Mouse (Mus musculus) myocyte (in vitro differentiated cells): ENCODE data around the gene Ddc. TPM values are rescaled to one million over a fixed set of nuclear protein-coding genes. Genes with fewer than 3 reads are reported as not detected.

ENCODE experiments used
- H3K27me3 ChIP-seq: one replicate; pipeline ENCODE4 v1.6.1; 2011; ENCODE audit not compliant: control insufficient read depth, insufficient read depth, insufficient read length
- H3K36me3 ChIP-seq: one replicate; pipeline ENCODE4 v1.6.1; 2011; ENCODE audit not compliant: control insufficient read depth, insufficient read depth
- H3K4me2 ChIP-seq: one replicate; pipeline ENCODE4 v1.6.1; 2011; ENCODE audit warnings: low read depth, control low read depth
- H3K4me3 ChIP-seq: one replicate; pipeline ENCODE4 v1.5.1; 2011; ENCODE audit warnings: mild to moderate bottlenecking, control low read depth, moderate library complexity
- H3K79me2 ChIP-seq: one replicate; pipeline ENCODE4 v1.6.1; 2011; ENCODE audit not compliant: control insufficient read depth, insufficient read depth
- H3ac ChIP-seq: one replicate; pipeline ENCODE4 v1.6.1; 2011; ENCODE audit not compliant: control insufficient read depth, insufficient read length
- CEBPB ChIP-seq: IDR thresholded peaks from 2 replicates; pipeline ENCODE4 v1.6.1; 2011; ENCODE audit warnings: mild to moderate bottlenecking, moderate library complexity; ENCODE audit not compliant: poor library complexity, insufficient read depth, severe bottlenecking
- E2F4 ChIP-seq: IDR thresholded peaks from one replicate; pipeline ENCODE4 v1.6.1; 2011; ENCODE audit warnings: mild to moderate bottlenecking, control low read depth, moderate library complexity; ENCODE audit not compliant: insufficient read depth
- MAX ChIP-seq: IDR thresholded peaks from one replicate; pipeline ENCODE4 v1.6.1; 2011; ENCODE audit warnings: low read depth, mild to moderate bottlenecking, control low read depth
- MYOD1 ChIP-seq, 3 experiments: IDR thresholded peaks; one replicate each; pipeline ENCODE4 v1.6.1; 2011; ENCODE audit warnings: control low read depth in 2 of 3, low read depth in 2 of 3, mild to moderate bottlenecking in 2 of 3, moderate library complexity in 1 of 3; ENCODE audit not compliant: insufficient read length in 2 of 3, control insufficient read depth in 1 of 3
- MYOG ChIP-seq, 3 experiments: IDR thresholded peaks; one replicate each; pipeline ENCODE4 v1.6.1; 2011; ENCODE audit warnings: control low read depth in 2 of 3, low read depth in 2 of 3, mild to moderate bottlenecking in 2 of 3; ENCODE audit not compliant: insufficient read length in 2 of 3, control insufficient read depth in 1 of 3, insufficient read depth in 1 of 3
- POLR2A ChIP-seq: IDR thresholded peaks from one replicate; pipeline ENCODE4 v1.6.1; 2011; ENCODE audit warnings: low read depth, mild to moderate bottlenecking, control low read depth, moderate library complexity; ENCODE audit not compliant: insufficient read length
- POLR2AphosphoS2 ChIP-seq: IDR thresholded peaks from one replicate; pipeline ENCODE4 v1.6.1; 2011; ENCODE audit warnings: low read depth, control low read depth; ENCODE audit not compliant: insufficient read length
- REST ChIP-seq: IDR thresholded peaks from one replicate; pipeline ENCODE4 v1.6.1; 2011; ENCODE audit warnings: mild to moderate bottlenecking, control low read depth, moderate library complexity; ENCODE audit not compliant: insufficient read depth, insufficient read length
- SRF ChIP-seq: IDR thresholded peaks from one replicate; pipeline ENCODE4 v1.6.1; 2011; ENCODE audit warnings: low read depth; ENCODE audit not compliant: control insufficient read depth, insufficient read length
- TCF12 ChIP-seq: IDR thresholded peaks from one replicate; pipeline ENCODE4 v1.6.1; 2011; ENCODE audit warnings: mild to moderate bottlenecking, control low read depth; ENCODE audit not compliant: poor library complexity, insufficient read depth, severe bottlenecking
- TCF3 ChIP-seq: IDR thresholded peaks from one replicate; pipeline ENCODE4 v1.6.1; 2011; ENCODE audit warnings: low read depth, control low read depth; ENCODE audit not compliant: insufficient read length
- USF1 ChIP-seq: IDR thresholded peaks from one replicate; pipeline ENCODE4 v1.6.1; 2011; ENCODE audit warnings: low read depth, mild to moderate bottlenecking, control low read depth, moderate library complexity
- polyA plus RNA-seq: library from polyadenylated mRNA; unstranded; fragments of >200 nt; fragmentation: generic; extraction: Trizol; gene quantifications from one replicate; pipeline ENCODE4 v1.2.1, GENCODE M21; 2012; ENCODE audit warnings: missing spikeins

Ddc gene
- polyA plus RNA-seq, 1 experiment, result 7.5 TPM

GRCm38 (mm10) chr11:11943240-11944081 lies 45.5 kb upstream of the Ddc start:
- no peak overlapping the region for H3K4me3 ChIP-seq
- H3ac ChIP-seq, result no peak overlapping the region
- H3K27me3 ChIP-seq, result no peaks in the 10 kb centered on the region
- H3K79me2 ChIP-seq, result no peaks in the 10 kb centered on the region
- TF ChIP-seq TCF12 (no peak), MAX (no peak), MYOD1 (IDR thresholded peaks at IDR 0.05; ENCODE audit: control insufficient read depth in 1 of 3, insufficient read length in 2 of 3, low read depth in 2 of 3) (no peak), REST (no peak), POLR2AphosphoS2 (no peak), SRF (no peak), E2F4 (no peak), POLR2A (no peak), USF1 (no peak), TCF3 (no peak), MYOG (IDR thresholded peaks at IDR 0.05; ENCODE audit: control insufficient read depth in 1 of 3, insufficient read depth in 1 of 3, insufficient read length in 2 of 3, low read depth in 2 of 3) (no peak), CEBPB (no peak)
- H3K36me3 ChIP-seq, result no peaks in the 10 kb centered on the region
- H3K4me2 ChIP-seq, result no peak overlapping the region

- Histone ChIP-seq H3ac (no peak overlapping the region), H3K4me3 (no peak overlapping the region), H3K79me2 (no peaks in the 10 kb centered on the region), H3K36me3 (no peaks in the 10 kb centered on the region), H3K27me3 (no peaks in the 10 kb centered on the region), H3K4me2 (no peak overlapping the region)
- TF ChIP-seq MYOG (IDR thresholded peaks at IDR 0.05; ENCODE audit: control insufficient read depth in 1 of 3, insufficient read depth in 1 of 3, insufficient read length in 2 of 3, low read depth in 2 of 3) (no peak), CEBPB (no peak), SRF (no peak), POLR2A (no peak), MYOD1 (IDR thresholded peaks at IDR 0.05; ENCODE audit: control insufficient read depth in 1 of 3, insufficient read length in 2 of 3, low read depth in 2 of 3) (no peak), REST (no peak), POLR2AphosphoS2 (no peak), TCF3 (no peak), E2F4 (no peak), USF1 (no peak)
These were observed 44.6 kb upstream of the Ddc start for GRCm38 (mm10) chr11:11942320-11943217.

- Histone ChIP-seq H3K4me3 (no peak overlapping the region), H3ac (no peak overlapping the region), H3K36me3 (no peaks in the 10 kb centered on the region), H3K79me2 (no peaks in the 10 kb centered on the region), H3K4me2 (no peak overlapping the region), H3K27me3 (no peaks in the 10 kb centered on the region)
- TF ChIP-seq POLR2AphosphoS2 (no peak), MAX (no peak), E2F4 (no peak), TCF3 (no peak), TCF12 (no peak), MYOD1 (IDR thresholded peaks at IDR 0.05; ENCODE audit: control insufficient read depth in 1 of 3, insufficient read length in 2 of 3, low read depth in 2 of 3) (no peak), REST (no peak), POLR2A (no peak), CEBPB (no peak), MYOG (IDR thresholded peaks at IDR 0.05; ENCODE audit: control insufficient read depth in 1 of 3, insufficient read depth in 1 of 3, insufficient read length in 2 of 3, low read depth in 2 of 3) (no peak)
These were observed 43.1 kb upstream of the Ddc start for GRCm38 (mm10) chr11:11940833-11941681.

- no peak overlapping the region for H3ac ChIP-seq
- TF ChIP-seq REST (no peak), MYOD1 (IDR thresholded peaks at IDR 0.05; ENCODE audit: control insufficient read depth in 1 of 3, insufficient read length in 2 of 3, low read depth in 2 of 3) (no peak), USF1 (no peak), SRF (peak; percentile 52), POLR2AphosphoS2 (no peak), TCF12 (no peak), POLR2A (no peak), MAX (no peak), MYOG (IDR thresholded peaks at IDR 0.05; ENCODE audit: control insufficient read depth in 1 of 3, insufficient read depth in 1 of 3, insufficient read length in 2 of 3, low read depth in 2 of 3) (no peak), E2F4 (no peak), CEBPB (peak; percentile 46; the same call in 1 of the 2 replicates), TCF3 (no peak)
These were observed 41.7 kb upstream of the Ddc start for GRCm38 (mm10) chr11:11939611-11940010.

More at GRCm38 (mm10) chr11:11939611-11940010, 41.7 kb upstream of the Ddc start:
- Histone ChIP-seq H3K4me3 (no peak overlapping the region), H3K27me3 (no peaks in the 10 kb centered on the region), H3K79me2 (no peaks in the 10 kb centered on the region), H3K36me3 (no peaks in the 10 kb centered on the region), H3K4me2 (no peak overlapping the region)
